Mouse (Mus musculus) liver, postnatal 0 days (tissue): ENCODE data around the gene Cd151.

Source experiments
- CTCF ChIP-seq: sonication (generic); IDR thresholded peaks from 2 replicates; pipeline ENCODE4 v1.5.1; 2016; ENCODE audit warnings: antibody characterized with exemption, low read depth
- EP300 ChIP-seq: IDR thresholded peaks from 2 replicates; pipeline ENCODE4 v1.6.1; 2016; ENCODE audit warnings: antibody characterized with exemption, low read depth, mild to moderate bottlenecking

DNA sequence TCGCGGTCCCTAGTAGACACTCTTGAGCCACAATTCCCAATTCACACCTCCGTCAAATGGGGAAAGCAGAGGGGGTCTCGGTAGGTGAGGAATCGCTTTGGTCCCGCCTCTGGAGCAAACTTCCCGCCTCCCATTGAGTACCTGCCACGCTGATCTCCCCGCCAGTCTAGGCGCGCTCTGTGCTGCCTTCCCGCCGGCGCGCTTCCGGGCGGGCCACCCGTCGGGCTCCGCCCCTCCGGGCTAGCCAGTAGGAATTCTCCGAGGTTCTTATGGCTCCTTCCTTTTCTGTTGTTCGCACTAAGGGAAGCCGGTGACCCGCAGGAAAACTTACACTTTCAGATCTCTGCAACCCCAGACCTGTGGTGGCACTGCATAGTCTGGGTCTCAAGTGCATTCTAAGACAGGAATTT, 23.4 kb upstream of the Cd151 start, which contains the start of gene Pidd1:
- TF ChIP-seq CTCF (no peak), EP300 (peak; percentile 41; the same call in 1 of the 2 replicates)
